Mouse (Mus musculus) B cell, adult (primary cell): ENCODE results near the gene Zfp511. TPM values are rescaled to one million over a fixed set of nuclear protein-coding genes. Genes with fewer than 3 reads are reported as not detected.

ENCODE experiments used
- total RNA-seq: library from RNA; stranded (reverse); gene quantifications from 4 replicates; pipeline ENCODE4 v1.2.4, GENCODE M21; 2023; ENCODE audit not compliant: inconsistent age

Zfp511 gene
- total RNA-seq = 37.8 to 50.2 TPM (median 42.3 TPM) in 4 replicates

DNA sequence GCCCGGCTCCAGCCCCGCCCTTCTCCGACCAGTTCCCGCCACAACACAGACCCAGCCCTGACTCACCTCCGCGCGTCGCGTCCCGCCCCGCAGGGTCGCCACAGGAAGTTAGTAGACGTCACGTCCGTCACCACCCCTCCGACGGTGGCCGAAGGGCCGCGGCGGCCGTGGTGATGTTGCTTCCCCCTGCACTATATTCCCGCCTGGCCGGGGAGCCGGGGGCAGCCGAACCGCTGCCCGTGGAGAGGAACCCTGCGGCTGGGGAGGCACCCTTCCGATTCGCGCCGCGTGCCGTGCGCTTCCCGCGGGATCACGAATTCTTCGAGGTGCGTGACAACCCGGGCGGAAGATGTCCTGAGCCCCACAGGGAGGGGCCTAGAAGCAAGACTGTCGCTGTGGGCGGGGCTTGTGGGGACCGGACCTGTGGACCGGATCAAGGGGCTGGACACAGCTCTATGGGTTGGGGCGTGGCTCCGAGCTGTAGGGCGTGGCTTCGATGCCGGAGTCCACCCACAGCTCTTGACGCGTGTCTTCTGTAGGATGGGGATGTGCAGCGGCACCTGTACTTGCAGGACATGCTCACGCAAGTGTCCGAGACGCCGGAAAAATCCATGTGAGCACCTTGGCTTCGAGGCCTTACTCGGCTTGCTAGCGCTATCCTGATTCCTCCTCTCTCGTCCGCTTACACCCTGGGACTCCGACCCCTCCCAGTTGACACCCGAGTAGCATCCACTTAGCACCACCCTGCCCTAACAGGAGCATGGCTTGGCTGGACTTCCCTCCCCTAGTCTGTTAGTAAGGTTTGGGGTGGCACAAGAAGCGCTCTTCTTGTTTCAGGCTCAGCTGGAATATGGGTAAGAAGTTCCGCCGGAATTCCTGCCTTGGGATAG, at the start of gene Zfp511, which contains the start of gene Tubgcp2:
Gene Zfp511 (plus strand): TSS at position 111 of the 890 bp plus-strand sequence.
Gene Tubgcp2 (minus strand): TSS at position 389 of the 890 bp plus-strand sequence.

DNA sequence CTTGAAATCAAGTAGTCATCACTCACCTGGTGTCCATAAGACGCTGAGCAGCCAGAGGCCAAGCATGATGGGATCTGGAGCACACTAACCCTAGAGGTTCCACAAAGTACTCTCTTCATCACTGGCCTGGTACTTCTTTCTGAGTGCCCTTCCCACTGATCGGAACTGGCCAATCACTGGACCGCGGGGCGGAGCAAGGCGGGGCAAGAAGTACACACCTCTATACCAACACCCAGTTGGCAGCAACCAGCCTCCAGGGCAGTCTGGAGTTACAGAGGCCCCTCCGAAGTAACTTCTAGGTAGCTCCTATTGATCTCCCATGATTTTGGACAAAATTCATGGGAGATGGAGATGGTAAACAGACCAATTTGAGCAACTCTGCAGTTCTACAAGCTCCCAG, 43.8 kb upstream of the Zfp511 start, which contains the start of gene Adam8:
Gene Adam8 (minus strand): TSS at position 157 of the 400 bp plus-strand sequence.

DNA sequence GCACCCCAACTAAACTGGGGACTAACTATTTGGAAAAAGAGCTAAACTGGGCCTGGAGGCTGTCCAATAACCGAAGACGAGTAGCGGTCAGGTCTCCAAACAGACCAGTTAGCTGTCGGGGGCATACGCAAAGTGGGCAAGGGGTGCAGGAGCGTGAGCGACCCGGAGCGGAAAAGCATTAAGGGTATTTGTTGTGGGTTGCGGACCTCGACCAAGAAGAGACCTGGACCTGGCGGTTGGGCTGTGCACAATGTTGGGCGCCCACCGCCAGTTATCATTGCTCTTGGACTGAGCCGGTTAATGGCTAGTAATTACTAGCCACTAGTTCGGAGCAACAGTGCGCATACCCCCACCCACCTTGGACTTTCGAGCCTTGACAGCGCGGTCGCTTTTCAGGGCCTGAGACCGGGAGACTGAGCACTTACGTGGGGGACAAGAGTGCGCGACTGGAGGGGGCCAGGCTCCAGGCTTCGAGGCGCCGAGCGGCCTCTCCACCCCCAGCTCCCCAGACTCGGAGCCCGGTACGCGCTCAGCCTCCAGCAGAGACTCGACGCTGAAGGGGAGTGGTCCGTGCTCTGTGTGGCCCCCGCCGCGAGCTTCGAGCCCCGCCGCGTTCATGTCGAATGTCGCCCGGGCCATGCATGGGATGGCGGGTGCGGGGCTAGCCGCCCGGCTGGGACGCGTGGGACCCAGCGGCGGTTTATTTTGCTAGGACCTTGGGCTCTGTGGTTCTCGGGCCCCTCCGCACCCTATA, 12.3 kb downstream of the Zfp511 start, which contains the start of gene Msx3:
Gene Msx3 (minus strand): TSS at position 729 of the 754 bp plus-strand sequence.

DNA sequence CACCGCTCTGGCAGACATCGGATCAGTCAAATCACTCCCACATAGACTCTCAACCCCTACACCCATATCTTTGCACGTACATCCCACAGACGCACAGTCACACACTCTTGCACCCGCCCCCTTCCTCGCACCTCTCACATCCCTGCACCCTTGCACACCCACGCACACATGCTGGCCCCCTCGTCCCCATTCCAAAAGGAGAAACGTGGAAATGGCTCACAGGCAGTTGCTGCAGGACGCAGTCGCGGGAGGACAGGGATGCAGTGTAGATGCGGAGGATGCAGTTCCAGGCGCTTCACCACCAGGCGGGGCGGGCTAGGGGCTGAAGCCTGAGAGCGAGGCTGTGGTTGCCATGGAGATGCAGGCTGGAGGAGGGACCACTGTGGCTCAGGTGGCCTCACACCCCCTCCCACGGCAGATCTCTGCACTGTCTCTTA, 46.1 kb downstream of the Zfp511 start, which contains the start of gene Caly:
Gene Caly (minus strand): TSS at position 307 of the 437 bp plus-strand sequence.

Other genes starting within 250 kb of the Zfp511 start
- gene Adgra1, start 202.2 kb upstream of the Zfp511 start, total RNA-seq = not detected in 4 replicates
- not detected in 4 replicates for gene Kndc1, start 141.7 kb upstream of the Zfp511 start, total RNA-seq
- 0.42 TPM in 1 of 4 replicates, not detected in the others for gene Utf1, start 92.6 kb upstream of the Zfp511 start, total RNA-seq
- gene 6430531B16Rik, start 57.6 kb upstream of the Zfp511 start, total RNA-seq = 0.83 TPM in 1 of 4 replicates, not detected in the others
- gene Adam8, start 43.8 kb upstream of the Zfp511 start, total RNA-seq = 1.5 to 3.0 TPM (median 2.4 TPM) in 4 replicates
- gene Tubgcp2, start 278 bp downstream of the Zfp511 start, total RNA-seq = 30.9 to 38.7 TPM (median 35.1 TPM) in 4 replicates
- not detected in 4 replicates for gene Msx3, start 12.7 kb downstream of the Zfp511 start, total RNA-seq
- not detected in 4 replicates for gene Caly, start 46.2 kb downstream of the Zfp511 start, total RNA-seq
- gene Prap1, start 57.0 kb downstream of the Zfp511 start, total RNA-seq = not detected in 4 replicates
- gene Fuom, start 66.0 kb downstream of the Zfp511 start, total RNA-seq = 2.2 to 3.9 TPM (median 3.2 TPM) in 4 replicates
- 1.6 to 6.7 TPM (median 5.0 TPM) in 4 replicates for gene Paox, start 79.4 kb downstream of the Zfp511 start, total RNA-seq
- gene Echs1, start 80.1 kb downstream of the Zfp511 start, total RNA-seq = 23.9 to 29.1 TPM (median 25.5 TPM) in 4 replicates
- 11.1 to 17.4 TPM (median 14.2 TPM) in 4 replicates for gene Mtg1, start 101.2 kb downstream of the Zfp511 start, total RNA-seq
- not detected in 4 replicates for gene Sprn, start 118.5 kb downstream of the Zfp511 start, total RNA-seq
- gene Olfr522, start 128.4 kb downstream of the Zfp511 start, total RNA-seq = not detected in 4 replicates
- not detected in 4 replicates for gene Olfr523, start 136.8 kb downstream of the Zfp511 start, total RNA-seq
- not detected in 4 replicates for gene Olfr524, start 169.6 kb downstream of the Zfp511 start, total RNA-seq
- gene Cd163l1, start 181.9 kb downstream of the Zfp511 start, total RNA-seq = not detected in 4 replicates
- gene 5830411N06Rik, start 210.9 kb downstream of the Zfp511 start, total RNA-seq = not detected in 4 replicates